Mouse (Mus musculus) cerebellum, adult 2 months (tissue): Measurements from ENCODE around the gene Nrxn3. TPM values are rescaled to one million over a fixed set of nuclear protein-coding genes. Genes with fewer than 3 reads are reported as not detected.

Experiments used
- DNase-seq, 2 experiments: peaks; one replicate each; pipeline ENCODE4 v3.0.0; 2021
- H3K27ac ChIP-seq: fragments of 200-500 bp; 2 replicates; pipeline ENCODE4 v1.5.1; 2012; ENCODE audit warnings: low read length, control low read depth, inconsistent platforms; ENCODE audit not compliant: insufficient read depth
- H3K27me3 ChIP-seq: fragments of 200-500 bp; 2 replicates; pipeline ENCODE4 v1.6.1; 2012; ENCODE audit warnings: inconsistent platforms, mild to moderate bottlenecking, low read length, moderate library complexity; ENCODE audit not compliant: control insufficient read depth, insufficient read depth
- H3K4me1 ChIP-seq: fragments of 200-500 bp; 2 replicates; pipeline ENCODE4 v1.6.1; 2011; ENCODE audit warnings: low read length; ENCODE audit not compliant: control insufficient read depth, insufficient read depth
- H3K4me3 ChIP-seq: fragments of 200-500 bp; replicated peaks from 2 replicates; pipeline ENCODE3; 2011; ENCODE audit warnings: mild to moderate bottlenecking, low read depth, low read length, control low read depth; ENCODE audit not compliant: insufficient read depth
- CTCF ChIP-seq: fragments of 200-500 bp; IDR thresholded peaks from 2 replicates; pipeline ENCODE4 v1.5.1; 2011; ENCODE audit warnings: low read depth, mild to moderate bottlenecking, control low read depth, low read length, moderate library complexity, borderline replicate concordance; ENCODE audit not compliant: insufficient read depth
- POLR2A ChIP-seq: fragments of 200-500 bp; IDR thresholded peaks from 2 replicates; pipeline ENCODE4 v1.6.1; 2011; ENCODE audit warnings: low read length, control low read depth, borderline replicate concordance; ENCODE audit not compliant: insufficient read depth
- whole genome bisulfite sequencing: fragments of 180-500 bp; shearing (Covaris S2); methylation state at CpG from one replicate; pipeline ENCODE4 v1.1.7; 2018; 5-methylcytosine and 5-hydroxymethylcytosine counted together
- polyA plus RNA-seq: library from polyadenylated mRNA; depleted of rRNA; stranded (reverse); fragments of >200 nt; gene quantifications from 2 replicates; pipeline ENCODE4 v1.2.3, GENCODE M21; 2012

Nrxn3 gene
- polyA plus RNA-seq, 1 experiment, result 101 TPM

GRCm38 (mm10) chr12:89093806-89094479, 371.3 kb downstream of the Nrxn3 start:
- no peak overlapping the region for H3K4me3 ChIP-seq
- no peaks in the 10 kb centered on the region for H3K27me3 ChIP-seq
- TF ChIP-seq POLR2A (no peak), CTCF (no peak)
- no peak for DNase-seq
- H3K4me1 ChIP-seq, result no peaks in the 10 kb centered on the region
- WGBS, result 40% methylated on average over 8 of the region's 8 CpGs
- H3K27ac ChIP-seq, result no peak overlapping the region

- no peak for TF ChIP-seq POLR2A
- Histone ChIP-seq H3K4me1 (no peaks in the 10 kb centered on the region), H3K27ac (no peak overlapping the region), H3K27me3 (no peaks in the 10 kb centered on the region), H3K4me3 (no peak overlapping the region)
- no peak for DNase-seq
- WGBS, result 91% methylated on average over 2 of the region's 2 CpGs
These were observed 374.9 kb downstream of the Nrxn3 start for GRCm38 (mm10) chr12:89097561-89097960.

GRCm38 (mm10) chr12:89106029-89106733, 383.5 kb downstream of the Nrxn3 start:
- Histone ChIP-seq H3K4me3 (no peak overlapping the region), H3K27ac (no peak overlapping the region), H3K4me1 (no peaks in the 10 kb centered on the region), H3K27me3 (no peaks in the 10 kb centered on the region)
- TF ChIP-seq POLR2A (no peak), CTCF (peak; percentile 57)
- WGBS, result 7% methylated on average over 9 of the region's 9 CpGs
- DNase-seq, result peak; percentile 52 to 55

- no peaks in the 10 kb centered on the region for H3K4me1 ChIP-seq
- H3K4me3 ChIP-seq, result no peak overlapping the region
- DNase-seq, result no peak
- H3K27ac ChIP-seq, result no peak overlapping the region
- 58% methylated on average over 6 of the region's 6 CpGs for WGBS
- no peaks in the 10 kb centered on the region for H3K27me3 ChIP-seq
- TF ChIP-seq CTCF, result no peak
- TF ChIP-seq POLR2A, result no peak
These were observed 384.4 kb downstream of the Nrxn3 start for GRCm38 (mm10) chr12:89106881-89107584.

- no peaks in the 10 kb centered on the region for H3K27me3 ChIP-seq
- no peaks in the 10 kb centered on the region for H3K4me1 ChIP-seq
- no peak for DNase-seq
- H3K4me3 ChIP-seq, result no peak overlapping the region
- no peak for TF ChIP-seq CTCF
- no peak for TF ChIP-seq POLR2A
- WGBS, result 43% methylated on average over 7 of the region's 7 CpGs
- no peak overlapping the region for H3K27ac ChIP-seq
These were observed 387.2 kb downstream of the Nrxn3 start for GRCm38 (mm10) chr12:89109779-89110335.

GRCm38 (mm10) chr12:89128602-89129001, 405.9 kb downstream of the Nrxn3 start:
- 70% methylated on average over 4 of the region's 4 CpGs for WGBS
- no peak for TF ChIP-seq CTCF
- TF ChIP-seq POLR2A, result no peak
- no peak overlapping the region for H3K27ac ChIP-seq
- no peak overlapping the region for H3K4me3 ChIP-seq
- no peaks in the 10 kb centered on the region for H3K27me3 ChIP-seq
- DNase-seq, result no peak
- H3K4me1 ChIP-seq, result no peaks in the 10 kb centered on the region

GRCm38 (mm10) chr12:89129139-89129907, 406.6 kb downstream of the Nrxn3 start:
- TF ChIP-seq CTCF (no peak), POLR2A (no peak)
- 50% methylated on average over 9 of the region's 9 CpGs for WGBS
- Histone ChIP-seq H3K4me1 (no peaks in the 10 kb centered on the region), H3K27ac (no peak overlapping the region), H3K4me3 (no peak overlapping the region), H3K27me3 (no peaks in the 10 kb centered on the region)
- peak in 1 of 2 experiments; percentile 4 for DNase-seq
